Mouse (Mus musculus): Measurements from ENCODE around the gene Zmynd11.
A peak's percentile ranks its signal among the peaks of the same experiment; 100 is the strongest.

Zmynd11 gene

DNA sequence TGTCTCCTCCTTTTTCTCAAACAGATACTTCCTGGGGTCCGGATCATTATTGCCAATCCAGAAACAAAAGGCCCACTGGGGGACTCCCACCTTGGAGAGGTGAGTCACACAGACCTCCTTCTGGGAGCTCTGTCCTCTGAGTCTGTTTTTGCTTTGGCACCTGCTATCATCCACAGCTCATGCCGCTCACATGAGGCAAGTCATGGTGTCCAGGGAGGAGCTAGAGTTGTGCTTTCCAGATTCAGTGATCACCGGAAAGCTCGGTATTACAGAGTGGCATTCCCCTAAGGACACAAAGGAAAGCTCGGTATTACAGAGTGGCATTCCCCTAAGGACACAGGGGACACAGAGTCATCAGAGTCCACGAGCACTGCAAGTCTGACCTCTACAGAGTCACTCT, 108.5 kb downstream of the Zmynd11 start:
- no peak for DNase-seq (ENCODE audit: low read depth, low spot score)

DNA sequence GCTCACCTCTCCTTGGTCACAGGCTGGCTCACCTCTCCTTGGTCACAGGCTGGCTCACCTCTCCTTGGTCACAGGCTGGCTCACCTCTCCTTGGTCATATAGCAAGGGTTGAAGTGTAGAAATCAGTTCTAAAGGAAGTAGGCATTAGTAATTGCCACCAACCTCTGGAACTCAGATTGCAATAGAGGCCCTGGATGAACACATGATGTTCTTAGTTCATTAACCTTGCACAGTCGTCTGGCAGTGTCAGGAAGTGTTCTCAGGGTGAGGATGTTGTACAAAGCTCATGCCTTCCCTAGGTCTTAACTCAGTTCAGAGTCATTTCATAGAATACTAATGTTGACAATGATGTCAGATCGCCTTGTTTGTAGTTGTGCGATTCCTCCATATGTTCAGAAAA, 112.1 kb downstream of the Zmynd11 start:
- no peak for DNase-seq (ENCODE audit: low read depth, low spot score)

DNA sequence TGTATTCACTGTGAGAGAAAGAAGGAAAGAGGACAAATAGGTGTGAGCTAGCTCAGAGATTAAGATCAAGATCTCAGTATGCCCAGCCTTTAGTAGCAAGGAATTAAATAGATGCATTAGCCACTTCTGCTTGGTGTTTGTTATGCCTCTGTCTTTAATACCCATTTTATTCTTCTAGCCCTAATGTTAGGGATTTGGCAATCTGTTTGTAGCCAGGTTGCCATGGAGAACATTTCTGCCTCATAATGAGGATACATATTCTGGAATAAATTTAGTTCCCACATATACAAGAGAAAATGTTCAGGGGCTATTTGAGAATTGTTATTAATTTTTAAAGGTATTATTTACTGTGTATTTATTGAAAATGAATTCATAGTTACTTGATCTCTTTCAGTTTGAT, 114.5 kb downstream of the Zmynd11 start:
- DNase-seq (ENCODE audit: low read depth, low spot score), result no peak

DNA sequence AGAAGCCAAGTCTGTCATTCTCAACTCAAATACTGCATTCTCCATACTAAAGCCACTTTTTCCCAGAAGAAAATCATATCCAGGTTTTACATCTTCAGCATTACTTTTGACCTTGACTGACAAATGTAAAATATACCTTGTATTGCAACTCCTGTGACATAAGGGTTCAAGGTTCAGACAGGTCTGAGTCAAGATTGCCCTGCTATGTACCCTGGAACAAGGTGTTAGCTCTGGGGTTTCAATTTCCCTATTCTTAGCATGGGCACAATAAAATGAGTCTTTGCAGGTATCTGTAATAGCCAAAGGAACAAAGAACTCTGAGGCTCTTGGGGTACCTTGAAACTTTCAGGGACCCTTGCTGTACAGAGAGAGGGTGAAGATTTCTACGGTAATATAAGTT, 115.2 kb downstream of the Zmynd11 start:
- no peak for DNase-seq (ENCODE audit: low read depth, low spot score)

DNA sequence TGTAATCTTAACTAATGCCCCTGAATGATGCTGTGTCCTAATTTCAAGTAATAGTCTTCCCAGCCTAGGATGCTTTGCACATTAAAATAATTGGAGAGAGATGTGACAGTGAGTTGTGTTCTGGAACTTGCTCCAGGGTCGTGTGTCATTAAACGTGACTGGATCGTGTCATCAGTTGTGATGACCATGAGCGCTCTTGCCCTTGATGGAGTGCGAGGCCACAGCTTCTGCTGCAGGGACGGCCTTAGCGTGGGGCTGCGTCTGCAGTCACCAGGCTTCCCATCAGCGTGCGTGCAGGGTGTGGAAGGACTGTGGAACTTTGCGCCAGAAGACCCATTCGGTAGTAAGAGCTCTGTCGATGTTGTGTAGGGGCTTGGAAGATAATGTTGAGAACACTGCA, 116.4 kb downstream of the Zmynd11 start:
- no peak for DNase-seq (ENCODE audit: low read depth, low spot score)

DNA sequence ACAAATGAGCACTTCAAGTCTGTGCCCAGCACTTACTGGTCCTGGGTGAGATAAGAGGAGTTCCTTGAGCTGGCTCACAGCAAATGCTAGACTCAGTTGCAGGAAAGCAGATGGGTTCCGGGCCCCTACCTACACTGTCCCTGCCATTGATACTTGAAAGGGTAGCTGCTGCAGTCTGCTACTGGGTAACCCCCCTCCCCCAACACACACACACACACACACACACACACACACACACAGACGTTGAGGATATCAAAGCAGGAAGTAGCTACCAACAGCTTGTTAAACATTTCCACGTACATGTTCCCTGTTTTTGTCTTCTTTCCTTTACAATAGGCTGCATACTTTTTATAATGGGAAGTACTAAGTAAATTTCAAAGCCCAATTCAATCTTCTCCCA, 127.2 kb downstream of the Zmynd11 start:
- no peak for DNase-seq (ENCODE audit: low read depth, low spot score)

DNA sequence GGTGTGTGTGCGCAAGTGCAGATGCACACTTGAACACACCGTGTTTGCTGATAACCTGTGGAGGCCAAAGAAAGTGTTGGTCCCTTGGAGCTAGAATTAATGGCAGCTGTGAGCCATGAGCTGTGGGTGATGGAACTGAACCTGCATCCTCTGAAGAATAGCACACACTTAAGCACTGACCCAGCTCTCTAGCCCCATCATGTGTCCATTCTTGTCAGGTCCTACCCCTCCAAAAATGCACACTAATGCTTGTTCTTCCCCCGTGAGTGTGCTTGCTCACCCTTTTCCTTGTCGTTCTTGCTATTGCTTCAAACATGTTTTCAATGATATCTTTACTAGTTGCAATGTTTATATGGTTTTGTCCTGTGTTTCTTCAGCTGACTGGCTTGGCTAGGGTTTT, 128.6 kb downstream of the Zmynd11 start:
- peak; percentile 2 for DNase-seq (ENCODE audit: low read depth, low spot score)

DNA sequence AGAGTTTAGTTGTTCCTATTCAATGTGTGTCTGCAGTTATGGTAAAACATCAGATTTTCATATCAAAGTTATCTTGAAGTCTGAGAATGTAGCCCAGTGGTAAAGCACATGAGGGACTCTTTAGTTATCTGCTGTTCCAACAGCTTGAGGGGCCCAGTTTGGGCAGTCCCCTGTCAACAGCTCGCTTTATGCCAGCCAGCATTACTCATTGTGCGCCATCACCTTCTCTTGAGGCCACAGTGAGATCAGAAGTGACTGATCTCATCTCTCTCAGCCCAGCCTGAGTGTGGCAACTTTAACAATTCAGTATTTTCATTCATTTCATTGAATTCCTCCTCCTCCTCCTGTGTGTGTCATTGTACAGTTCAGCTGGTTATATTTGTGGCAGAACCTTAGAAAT, 129.2 kb downstream of the Zmynd11 start:
- no peak for DNase-seq (ENCODE audit: low read depth, low spot score)
